Mouse (Mus musculus): ENCODE results near the gene Grk6. TPM values are rescaled to one million over a fixed set of nuclear protein-coding genes. Genes with fewer than 3 reads are reported as not detected.

Gene Grk6
- polyA plus RNA-seq, 1 experiment, result 128 TPM

GRCm38 (mm10) chr13:55451296-55451695 lies 6.4 kb downstream of the Grk6 start:
- H3K27ac ChIP-seq (ENCODE audit: insufficient read depth, low read depth, low read length), result no peak overlapping the region
- H3K4me1 ChIP-seq (ENCODE audit: control insufficient read depth, insufficient read depth, low read length), result peaks cover 24% of the 10 kb centered on the region
- TF ChIP-seq CTCF (IDR thresholded peaks at IDR 0.05; ENCODE audit: insufficient read depth, low read depth, low read length) (no peak), POLR2A (IDR thresholded peaks at IDR 0.05; ENCODE audit: insufficient read depth, low read depth, low read length) (no peak)
- no peak overlapping the region for H3K4me3 ChIP-seq (ENCODE audit: insufficient read depth, low read depth, low read length)
- WGBS, result 91% methylated on average over 10 of the region's 10 CpGs

GRCm38 (mm10) chr13:55451785-55452549 lies 7.1 kb downstream of the Grk6 start:
- peaks cover 20% of the 10 kb centered on the region; the same call in 1 of the 2 replicates for H3K4me1 ChIP-seq (ENCODE audit: control insufficient read depth, insufficient read depth, low read length)
- TF ChIP-seq CTCF (IDR thresholded peaks at IDR 0.05; ENCODE audit: insufficient read depth, low read depth, low read length), result no peak
- no peak for TF ChIP-seq POLR2A (IDR thresholded peaks at IDR 0.05; ENCODE audit: insufficient read depth, low read depth, low read length)
- WGBS, result 91% methylated on average over 16 of the region's 16 CpGs
- H3K27ac ChIP-seq (ENCODE audit: insufficient read depth, low read depth, low read length), result no peak overlapping the region
- H3K4me3 ChIP-seq (ENCODE audit: insufficient read depth, low read depth, low read length), result no peak overlapping the region

DNA sequence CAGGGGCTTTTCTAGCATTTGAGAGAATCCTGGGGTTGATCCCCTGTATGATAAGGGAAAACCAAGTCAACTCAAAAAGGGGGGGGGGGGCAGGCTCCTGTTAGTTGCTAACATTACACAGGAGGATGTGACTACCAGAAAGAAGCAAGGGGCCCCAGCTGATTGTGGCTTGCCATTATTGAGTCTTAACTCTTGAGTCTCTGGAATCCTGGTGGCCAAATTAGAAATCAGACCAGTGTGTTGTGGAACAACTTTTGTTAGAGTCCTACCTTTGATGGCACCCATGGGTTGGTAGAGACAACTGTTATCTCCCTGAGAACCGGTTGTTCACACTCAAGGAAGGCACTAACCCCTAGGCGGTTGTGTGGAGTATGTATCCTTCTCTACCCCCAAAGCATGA lies 18.1 kb downstream of the Grk6 start:
- H3K27ac ChIP-seq (ENCODE audit: insufficient read depth, low read depth, low read length), result no peak overlapping the region
- no peak for TF ChIP-seq CTCF (IDR thresholded peaks at IDR 0.05; ENCODE audit: insufficient read depth, low read depth, low read length)
- no peak for TF ChIP-seq POLR2A (IDR thresholded peaks at IDR 0.05; ENCODE audit: insufficient read depth, low read depth, low read length)

GRCm38 (mm10) chr13:55463399-55464026 lies 18.6 kb downstream of the Grk6 start:
- 12% methylated on average over 14 of the region's 14 CpGs for WGBS
- TF ChIP-seq POLR2A (IDR thresholded peaks at IDR 0.05; ENCODE audit: insufficient read depth, low read depth, low read length) (no peak), CTCF (IDR thresholded peaks at IDR 0.05; ENCODE audit: insufficient read depth, low read depth, low read length) (no peak)
- H3K4me3 ChIP-seq (ENCODE audit: insufficient read depth, low read depth, low read length), result peak overlapping the region; percentile 75
- H3K27ac ChIP-seq (ENCODE audit: insufficient read depth, low read depth, low read length), result peak overlapping the region; percentile 95
- H3K4me1 ChIP-seq (ENCODE audit: control insufficient read depth, insufficient read depth, low read length), result peaks cover 30% of the 10 kb centered on the region

More for the DNA sequence above, 18.1 kb downstream of the Grk6 start:
- H3K4me1 ChIP-seq (ENCODE audit: control insufficient read depth, insufficient read depth, low read length), result peaks cover 25% of the 10 kb centered on the region
- 75% methylated on average over 2 of the region's 2 CpGs for WGBS
- no peak overlapping the region for H3K4me3 ChIP-seq (ENCODE audit: insufficient read depth, low read depth, low read length)

DNA sequence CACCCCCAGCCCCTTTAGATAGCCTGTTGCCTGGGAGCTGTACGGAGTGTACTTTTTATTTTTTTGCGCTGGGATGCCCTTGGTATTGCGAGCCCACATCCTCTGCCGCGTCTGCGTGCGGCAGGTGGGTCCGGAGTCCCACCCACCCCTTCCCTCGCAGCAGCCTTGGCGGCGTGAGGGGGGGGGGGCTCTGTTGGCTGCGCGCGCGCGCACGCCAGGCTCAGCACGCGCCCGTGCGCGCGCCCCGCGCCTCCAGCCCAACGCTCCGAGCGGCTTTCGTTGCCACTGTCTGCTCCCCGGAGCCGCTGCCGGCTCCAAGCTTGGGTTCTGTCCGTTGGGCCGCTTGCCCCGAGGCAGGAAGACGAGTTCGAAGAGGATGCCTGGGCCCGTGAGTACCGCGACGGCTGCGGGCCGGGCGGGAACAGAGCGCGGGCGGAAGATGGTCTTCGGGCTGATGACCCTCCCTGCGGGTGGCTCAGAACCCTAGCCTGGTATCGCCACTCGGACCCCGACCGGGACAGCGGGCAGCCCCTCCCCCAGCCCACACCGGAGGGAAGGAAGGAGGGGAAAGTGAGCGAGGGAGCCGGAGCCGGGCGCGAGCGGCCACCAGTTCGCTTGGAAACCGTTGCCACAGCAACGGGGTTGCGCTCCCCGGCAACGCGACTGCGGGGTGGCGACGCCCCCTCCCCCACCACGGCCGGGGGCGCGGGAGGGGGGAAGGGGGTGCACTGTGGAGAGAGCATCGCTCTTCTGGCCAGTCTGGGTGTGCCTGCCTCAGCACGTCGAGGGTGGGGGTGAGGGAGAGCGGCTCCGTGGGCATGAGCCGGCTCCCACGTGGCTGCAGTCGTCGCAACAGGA lies 19.4 kb downstream of the Grk6 start, which contains the start of gene Prr7:
Gene Prr7, plus strand, starts transcription at position 241 of the 858 bp plus-strand sequence.
- Histone ChIP-seq H3K4me1 (ENCODE audit: control insufficient read depth, insufficient read depth, low read length) (peaks cover 36% of the 10 kb centered on the region), H3K27ac (ENCODE audit: insufficient read depth, low read depth, low read length) (peak within 1 kb of the TSS; percentile 95), H3K4me3 (ENCODE audit: insufficient read depth, low read depth, low read length) (peak within 1 kb of the TSS; percentile 75)
- TF ChIP-seq POLR2A (IDR thresholded peaks at IDR 0.05; ENCODE audit: insufficient read depth, low read depth, low read length) (peak; percentile 96), CTCF (IDR thresholded peaks at IDR 0.05; ENCODE audit: insufficient read depth, low read depth, low read length) (no peak)
- under 1% methylated on average over 83 of the region's 84 CpGs for WGBS

DNA sequence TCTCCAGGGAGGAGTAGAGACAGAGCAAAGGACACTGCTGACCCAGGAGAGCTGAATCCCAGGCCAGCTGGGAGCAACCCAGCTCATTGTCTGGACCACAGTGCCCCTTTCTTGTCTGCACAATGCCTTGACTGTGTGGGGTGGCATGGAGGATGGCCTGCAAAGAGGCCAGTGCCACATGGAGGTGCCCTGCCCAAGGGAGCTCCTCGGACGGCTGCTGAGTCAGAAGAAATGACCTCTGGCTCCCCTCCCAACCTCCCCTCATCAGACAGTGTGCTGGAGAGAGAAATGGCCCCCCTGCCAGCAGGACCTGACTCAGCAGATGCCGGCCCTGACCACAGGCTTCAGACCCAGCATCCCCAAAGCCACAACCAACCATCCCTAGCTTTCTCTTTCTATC lies 20.3 kb downstream of the Grk6 start:
- no peak for TF ChIP-seq CTCF (IDR thresholded peaks at IDR 0.05; ENCODE audit: insufficient read depth, low read depth, low read length)
- TF ChIP-seq POLR2A (IDR thresholded peaks at IDR 0.05; ENCODE audit: insufficient read depth, low read depth, low read length), result no peak
- peak overlapping the region; percentile 68 for H3K27ac ChIP-seq (ENCODE audit: insufficient read depth, low read depth, low read length)
- peaks cover 40% of the 10 kb centered on the region for H3K4me1 ChIP-seq (ENCODE audit: control insufficient read depth, insufficient read depth, low read length)
- WGBS, result 17% methylated on average over 3 of the region's 3 CpGs
- H3K4me3 ChIP-seq (ENCODE audit: insufficient read depth, low read depth, low read length), result peak overlapping the region; percentile 75

- Histone ChIP-seq H3K4me3 (ENCODE audit: insufficient read depth, low read depth, low read length) (peak overlapping the region; percentile 75), H3K4me1 (ENCODE audit: control insufficient read depth, insufficient read depth, low read length) (peaks cover 47% of the 10 kb centered on the region)
- WGBS, result 28% methylated on average over 5 of the region's 5 CpGs
Measured at GRCm38 (mm10) chr13:55465830-55466440, 21.1 kb downstream of the Grk6 start.

DNA sequence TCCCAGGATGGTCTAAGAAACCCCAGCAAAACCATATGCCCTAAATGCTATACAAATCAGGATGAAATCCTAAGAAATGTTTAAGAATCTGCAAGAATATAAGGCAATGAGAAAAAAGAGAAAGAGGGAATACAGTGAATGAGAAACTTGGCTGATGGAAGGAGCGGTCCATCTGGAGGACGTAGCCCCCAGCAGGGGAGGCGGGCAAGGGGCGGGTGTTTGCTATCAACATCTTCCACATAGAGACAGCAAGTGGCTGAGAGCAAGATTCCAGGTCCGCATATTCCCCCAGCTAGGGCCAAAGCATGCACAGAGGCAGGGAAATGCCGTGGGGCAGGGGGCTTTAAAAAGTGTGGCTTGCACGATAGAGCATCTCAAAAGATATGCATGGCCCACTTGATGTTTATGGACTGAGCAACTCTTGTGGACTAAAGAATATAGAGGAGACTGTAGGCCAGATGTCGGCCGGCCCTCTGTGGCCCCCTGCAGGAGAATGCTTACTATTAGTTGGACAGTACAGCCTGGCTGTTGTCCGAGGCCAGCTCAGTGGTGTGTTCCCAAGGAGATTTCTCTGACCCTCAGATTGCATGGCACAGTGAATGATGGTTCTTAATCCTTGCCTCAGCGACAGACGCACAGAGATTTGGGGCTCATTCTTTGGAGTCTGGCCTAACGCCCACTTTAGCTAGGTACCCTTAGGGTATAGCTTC lies 24.1 kb downstream of the Grk6 start:
- peaks cover 71% of the 10 kb centered on the region for H3K4me1 ChIP-seq (ENCODE audit: control insufficient read depth, insufficient read depth, low read length)
- WGBS, result 26% methylated on average over 13 of the region's 13 CpGs
- no peak for TF ChIP-seq CTCF (IDR thresholded peaks at IDR 0.05; ENCODE audit: insufficient read depth, low read depth, low read length)
- TF ChIP-seq POLR2A (IDR thresholded peaks at IDR 0.05; ENCODE audit: insufficient read depth, low read depth, low read length), result no peak
- no peak overlapping the region for H3K27ac ChIP-seq (ENCODE audit: insufficient read depth, low read depth, low read length)
- H3K4me3 ChIP-seq (ENCODE audit: insufficient read depth, low read depth, low read length), result no peak overlapping the region

More at GRCm38 (mm10) chr13:55465830-55466440, 21.1 kb downstream of the Grk6 start:
- peak overlapping the region; percentile 68 for H3K27ac ChIP-seq (ENCODE audit: insufficient read depth, low read depth, low read length)
- TF ChIP-seq CTCF (IDR thresholded peaks at IDR 0.05; ENCODE audit: insufficient read depth, low read depth, low read length), result no peak

Data from olfactory bulb, adult 2 months (tissue).